ENCODE assay signal across 23 mouse cellular contexts in the genomic region with DNA sequence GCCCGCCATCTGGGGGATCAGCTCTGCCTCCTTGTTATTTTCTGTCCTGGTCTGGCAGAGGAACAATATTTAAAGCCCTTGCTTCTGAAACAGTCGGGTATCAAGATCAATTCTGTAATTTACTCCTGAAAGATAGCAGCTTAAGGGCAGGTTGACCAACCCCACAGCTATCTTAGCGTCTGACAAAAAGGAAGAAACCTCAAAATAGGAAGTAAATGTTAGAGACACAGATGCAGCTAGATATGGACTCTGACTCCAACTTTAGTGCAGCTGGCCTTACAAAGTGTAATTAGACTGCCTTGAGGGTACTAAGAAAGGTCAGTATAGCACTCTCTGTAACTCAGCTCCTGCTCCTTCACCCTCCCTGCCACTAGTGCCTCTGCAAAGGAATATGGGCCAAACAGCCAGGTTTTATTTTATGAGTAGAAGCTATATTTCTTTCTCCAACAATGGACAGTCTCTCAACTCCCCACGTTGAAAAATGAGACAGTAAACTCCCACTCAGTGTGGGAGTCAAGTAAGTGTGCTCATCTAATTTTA.
"Had no signal": no experiment of that assay in that cellular context is flagged by ENCODE, and none has a peak within 500 bp of the region (broad histone marks: within the 10 kb centered on the region; RNA-seq: fewer than 3 reads in every experiment).

No protein-coding gene starts in this region.

- H3K4me3 ChIP-seq: layer of hippocampus, adult 2 months; left cerebral cortex, adult 2 months; midbrain, embryonic 12.5 days; midbrain, embryonic 15.5 days; neural tube, embryonic 12.5 days; neural tube, embryonic 15.5 days had no signal

- DNase-seq: kidney, postnatal 14 days; kidney, postnatal 4 days; layer of hippocampus, adult 9-11 months; layer of hippocampus, postnatal 36 days; liver, postnatal 0 days; lung, embryonic 14.5 days; lung, postnatal 10 days; lung, postnatal 36 days; right cerebral cortex, adult 18-20 months; right cerebral cortex, postnatal 14 days; right cerebral cortex, postnatal 4 days; thymus, adult 2 months; thymus, postnatal 14 days; thymus, postnatal 4 days had no signal

- ATAC-seq: intestine, postnatal 0 days; liver, postnatal 0 days; midbrain, embryonic 15.5 days had no signal

- H3K4me2 ChIP-seq: lung, embryonic 14.5 days; midbrain, embryonic 12.5 days; midbrain, embryonic 15.5 days; neural tube, embryonic 12.5 days; neural tube, embryonic 15.5 days had no signal

- H3K9me3 ChIP-seq: midbrain, embryonic 12.5 days; midbrain, embryonic 15.5 days; neural tube, embryonic 12.5 days; neural tube, embryonic 15.5 days had no signal

- H3K27ac ChIP-seq: layer of hippocampus, adult 2 months; left cerebral cortex, adult 2 months; liver, embryonic 14.5 days; midbrain, embryonic 12.5 days; midbrain, embryonic 15.5 days; neural tube, embryonic 12.5 days; neural tube, embryonic 15.5 days; stomach, postnatal 0 days had no signal

- H3K36me3 ChIP-seq: midbrain, embryonic 12.5 days; midbrain, embryonic 15.5 days; neural tube, embryonic 12.5 days; neural tube, embryonic 15.5 days had no signal

- H3K9ac ChIP-seq: liver, embryonic 14.5 days; liver, postnatal 0 days; lung, embryonic 14.5 days; midbrain, embryonic 12.5 days; midbrain, embryonic 15.5 days; neural tube, embryonic 12.5 days; neural tube, embryonic 15.5 days had no signal

- H3K27me3 ChIP-seq: midbrain, embryonic 12.5 days; midbrain, embryonic 15.5 days; neural tube, embryonic 12.5 days; neural tube, embryonic 15.5 days had no signal
